In the genomic region with DNA sequence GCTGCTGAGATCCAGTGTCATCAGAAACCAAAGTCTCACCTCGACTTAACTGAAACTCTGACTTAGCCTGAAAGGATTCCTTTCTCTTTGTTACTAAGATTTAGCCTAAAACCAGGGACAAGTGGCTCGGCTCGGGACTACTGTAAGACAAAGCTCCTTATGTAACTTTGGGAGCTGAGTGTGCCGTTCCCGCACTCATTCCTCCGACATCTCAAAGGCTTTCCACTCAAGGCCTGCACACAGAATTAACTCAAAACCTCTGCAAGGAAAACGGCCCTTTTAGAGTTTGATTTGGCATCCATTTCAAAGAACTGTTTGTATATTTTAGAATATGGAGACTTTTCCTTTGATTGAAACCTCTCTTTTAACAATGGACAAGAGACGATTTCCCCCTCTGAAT, we compare ENCODE assay signal across 15 mouse cellular contexts.
DNase-seq lines count a peak whose midpoint lies in the region; ATAC-seq and TF ChIP-seq lines count a peak whose summit lies in the region.
"Had no signal": no experiment of that assay in that cellular context is flagged by ENCODE, and none has a peak within 500 bp of the region (broad histone marks: within the 10 kb centered on the region; RNA-seq: fewer than 3 reads in every experiment).

No protein-coding gene starts in this region.

- no peak overlapping the region for H3K4me3 ChIP-seq in heart, embryonic 16.5 days (ENCODE audit: low read length)
- H3K4me3 ChIP-seq in heart, adult 2 months: no peak overlapping the region
- no peak overlapping the region for H3K4me3 ChIP-seq in lung, embryonic 14.5 days (ENCODE audit: low read depth, low read length)
- H3K4me3 ChIP-seq in embryonic facial prominence, embryonic 13.5 days: no peak overlapping the region
- no peak overlapping the region for H3K4me3 ChIP-seq in olfactory bulb, adult 2 months (ENCODE audit: insufficient read depth, low read depth, low read length)
- no peak overlapping the region for H3K4me3 ChIP-seq in cerebellum, adult 2 months (replicated peaks; ENCODE audit: insufficient read depth, low read depth, low read length)

- intact Hi-C loops in heart, adult 2 months (cut with DNase I): no loop called here

- no peaks in the 10 kb centered on the region for H3K36me3 ChIP-seq in heart, embryonic 16.5 days (ENCODE audit: control insufficient read depth, insufficient read depth)
- H3K36me3 ChIP-seq in heart, adult 2 months (ENCODE audit: control insufficient read depth, insufficient read depth, low read length): no peaks in the 10 kb centered on the region
- no peaks in the 10 kb centered on the region for H3K36me3 ChIP-seq in lung, embryonic 14.5 days (ENCODE audit: insufficient read depth)
- H3K36me3 ChIP-seq in embryonic facial prominence, embryonic 13.5 days: peaks cover 24% of the 10 kb centered on the region
- H3K36me3 ChIP-seq: G1E had no signal

- peak overlapping the region; percentile 10; the same call in 1 of the 2 replicates for H3K4me2 ChIP-seq in heart, embryonic 16.5 days (ENCODE audit: low read depth, low read length)
- peak overlapping the region; percentile 43 for H3K4me2 ChIP-seq in lung, embryonic 14.5 days
- 0 out of 2 replicates have a peak overlapping the region, but pooled peaks have one; percentile 16 for H3K4me2 ChIP-seq in embryonic facial prominence, embryonic 13.5 days

- 0 out of 2 replicates have a peak, but pooled peaks cover 3% of the 10 kb centered on the region for H3K9me3 ChIP-seq in heart, embryonic 16.5 days (replicated peaks; ENCODE audit: control insufficient read depth, low read length)
- no peaks in the 10 kb centered on the region for H3K9me3 ChIP-seq in lung, embryonic 14.5 days (ENCODE audit: low read depth, low read length)
- no peaks in the 10 kb centered on the region for H3K9me3 ChIP-seq in embryonic facial prominence, embryonic 13.5 days

- H3K27ac ChIP-seq in heart, embryonic 16.5 days (ENCODE audit: low read length): no peak overlapping the region
- H3K27ac ChIP-seq in heart, adult 2 months: no peak overlapping the region; the same call in 1 of the 2 replicates
- peak overlapping the region; percentile 62 for H3K27ac ChIP-seq in lung, embryonic 14.5 days (ENCODE audit: low read depth)
- peak overlapping the region; percentile 60 for H3K27ac ChIP-seq in embryonic facial prominence, embryonic 13.5 days
- peak overlapping the region; percentile 12; the same call in 1 of the 2 replicates for H3K27ac ChIP-seq in olfactory bulb, adult 2 months (ENCODE audit: insufficient read depth, low read depth, low read length)
- H3K27ac ChIP-seq in cerebellum, adult 2 months (ENCODE audit: insufficient read depth, low read length): no peak overlapping the region

- 61% methylated on average over 8 of the region's 8 CpGs for WGBS in heart, embryonic 16.5 days
- 49% methylated on average over 8 of the region's 8 CpGs for WGBS in heart, adult 2 months
- WGBS in lung, embryonic 14.5 days: 21% methylated on average over 8 of the region's 8 CpGs
- WGBS in embryonic facial prominence, embryonic 13.5 days: 29% methylated on average over 8 of the region's 8 CpGs
- WGBS in olfactory bulb, adult 2 months: 36% methylated on average over 8 of the region's 8 CpGs
- WGBS in cerebellum, adult 2 months: 77% methylated on average over 8 of the region's 8 CpGs

- no peaks in the 10 kb centered on the region; the same call in 1 of the 2 replicates for H3K4me1 ChIP-seq in heart, embryonic 16.5 days (ENCODE audit: control insufficient read depth, insufficient read depth, low read length)
- H3K4me1 ChIP-seq in heart, adult 2 months (ENCODE audit: control insufficient read depth, insufficient read depth, low read length): no peaks in the 10 kb centered on the region
- peaks cover 7% of the 10 kb centered on the region; the same call in 1 of the 2 replicates for H3K4me1 ChIP-seq in lung, embryonic 14.5 days (ENCODE audit: insufficient read depth)
- peaks cover 42% of the 10 kb centered on the region for H3K4me1 ChIP-seq in embryonic facial prominence, embryonic 13.5 days
- peaks cover 4% of the 10 kb centered on the region for H3K4me1 ChIP-seq in olfactory bulb, adult 2 months (ENCODE audit: control insufficient read depth, insufficient read depth, low read length)
- no peaks in the 10 kb centered on the region for H3K4me1 ChIP-seq in cerebellum, adult 2 months (ENCODE audit: control insufficient read depth, insufficient read depth, low read length)

- no peak overlapping the region for H3K9ac ChIP-seq in heart, embryonic 16.5 days (ENCODE audit: low read length)
- H3K9ac ChIP-seq in heart, adult 2 months (ENCODE audit: low read depth, low read length): no peak overlapping the region
- H3K9ac ChIP-seq in lung, embryonic 14.5 days: no peak overlapping the region
- H3K9ac ChIP-seq in embryonic facial prominence, embryonic 13.5 days: no peak overlapping the region

- no peak for TF ChIP-seq EP300 in heart, adult 2 months (IDR thresholded peaks at IDR 0.05; ENCODE audit: insufficient read depth, low read depth, low read length)

- H3K27me3 ChIP-seq in heart, embryonic 16.5 days (ENCODE audit: control insufficient read depth, insufficient read depth, low read length): no peaks in the 10 kb centered on the region; the same call in 1 of the 2 replicates
- H3K27me3 ChIP-seq in heart, adult 2 months (ENCODE audit: control insufficient read depth, insufficient read depth, low read length): no peaks in the 10 kb centered on the region; the same call in 1 of the 2 replicates
- no peaks in the 10 kb centered on the region for H3K27me3 ChIP-seq in lung, embryonic 14.5 days (ENCODE audit: insufficient read depth, low read length)
- H3K27me3 ChIP-seq in embryonic facial prominence, embryonic 13.5 days: no peaks in the 10 kb centered on the region
- no peaks in the 10 kb centered on the region for H3K27me3 ChIP-seq in cerebellum, adult 2 months (ENCODE audit: control insufficient read depth, insufficient read depth, low read length)

- no peak for TF ChIP-seq POLR2A in heart, adult 2 months (IDR thresholded peaks at IDR 0.05; ENCODE audit: insufficient read depth, low read depth, low read length)
- TF ChIP-seq POLR2A in olfactory bulb, adult 2 months (IDR thresholded peaks at IDR 0.05; ENCODE audit: insufficient read depth, low read depth, low read length): no peak
- no peak for TF ChIP-seq POLR2A in cerebellum, adult 2 months (IDR thresholded peaks at IDR 0.05; ENCODE audit: borderline replicate concordance, insufficient read depth, low read length)

- no peak for DNase-seq in heart, adult 2 months
- DNase-seq in lung, embryonic 14.5 days: peak; percentile 71
- no peak for DNase-seq in lung, postnatal 14 days
- no peak for DNase-seq in cerebellum, adult 2 months
- DNase-seq: adrenal gland, adult 8-10 months; cerebellum, adult 9-11 months; heart, postnatal 4 days; layer of hippocampus, adult 9-11 months; liver; thymus, postnatal 14 days had no signal

- no peak for ATAC-seq in heart, embryonic 16.5 days (replicated peaks; ENCODE audit: extremely low read depth, insufficient read depth, low FRiP score)
- 0 out of 2 replicates have a peak, but pooled peaks have one; percentile 13 for ATAC-seq in lung, embryonic 14.5 days (ENCODE audit: insufficient read depth)
- no peak for ATAC-seq in embryonic facial prominence, embryonic 13.5 days (ENCODE audit: insufficient number of reproducible peaks, insufficient read depth, low FRiP score, low TSS enrichment, low read depth)
- ATAC-seq: midbrain, embryonic 16.5 days had no signal

- no peaks in the 10 kb centered on the region for H3K79me2 ChIP-seq in heart, adult 2 months (replicated peaks; ENCODE audit: control insufficient read depth, insufficient read depth, low read length)

- TF ChIP-seq CTCF in heart, adult 2 months (IDR thresholded peaks at IDR 0.05): no peak
- TF ChIP-seq CTCF in lung, embryonic 14.5 days (IDR thresholded peaks at IDR 0.05; ENCODE audit: low read depth): no peak
- no peak for TF ChIP-seq CTCF in olfactory bulb, adult 2 months (IDR thresholded peaks at IDR 0.05; ENCODE audit: insufficient read depth, low read depth, low read length)
- TF ChIP-seq CTCF in cerebellum, adult 2 months (IDR thresholded peaks at IDR 0.05; ENCODE audit: borderline replicate concordance, insufficient read depth, low read depth, low read length): no peak

Comparison
In these comparisons a context has a peak if more than half of its experiments do, and no peak if none do; other contexts are left out.
1. H3K27ac ChIP-seq: peak in lung, embryonic 14.5 days (single experiment), embryonic facial prominence, embryonic 13.5 days (single experiment) and olfactory bulb, adult 2 months (single experiment); none in heart, embryonic 16.5 days (single experiment), heart, adult 2 months (single experiment) and cerebellum, adult 2 months (single experiment).
2. Peak in every context shown above with its lines, with median percentiles within 50 percentile points of each other: H3K4me2 ChIP-seq.